Mouse (Mus musculus): ENCODE results near the gene Rnd3.

Gene Rnd3

GRCm38 (mm10) chr2:51148975-51149374 lies at the start of gene Rnd3:
TSS of gene Rnd3 (minus strand) at chr2:51149111.
- DNase-seq (ENCODE audit: low spot score): peak; percentile 94

DNA sequence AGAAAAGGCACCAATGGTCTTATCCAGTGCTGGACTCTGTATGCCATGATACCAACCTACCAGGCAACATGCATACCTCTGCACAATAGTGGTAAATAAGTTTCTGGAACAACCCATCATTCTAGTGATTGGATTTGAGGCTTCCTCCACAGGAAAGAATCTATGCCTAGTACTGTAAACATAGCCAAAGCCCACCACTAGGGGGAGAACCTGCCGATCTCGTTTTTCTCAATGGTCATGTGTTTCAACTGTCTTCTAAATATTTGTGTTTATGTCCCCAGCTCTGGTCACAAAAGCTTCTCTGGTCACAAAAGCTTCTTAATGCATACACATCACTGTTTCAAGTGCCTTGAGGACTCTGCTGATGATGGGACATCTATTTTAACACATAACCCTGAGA lies 43.4 kb upstream of the Rnd3 start:
- DNase-seq (ENCODE audit: low spot score): no peak

DNA sequence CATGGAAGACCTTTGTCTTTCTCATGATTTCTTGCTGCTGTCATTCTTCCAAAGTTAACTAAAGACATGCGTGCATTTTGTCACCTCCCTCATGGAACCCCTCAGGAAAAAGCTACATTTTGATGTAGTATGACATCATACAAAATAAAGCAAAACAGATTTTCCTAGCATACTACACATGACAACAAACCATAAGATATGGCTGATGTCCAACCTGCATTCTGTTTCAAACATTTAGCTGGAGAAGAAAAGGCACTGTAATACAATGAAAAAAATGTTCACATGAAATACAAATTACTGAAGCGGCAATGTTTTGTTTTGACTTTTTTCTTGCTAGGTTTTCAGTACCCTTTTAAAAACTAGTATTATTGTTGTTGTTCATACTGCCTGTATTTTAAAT lies 36.9 kb upstream of the Rnd3 start:
- DNase-seq (ENCODE audit: low spot score): no peak

DNA sequence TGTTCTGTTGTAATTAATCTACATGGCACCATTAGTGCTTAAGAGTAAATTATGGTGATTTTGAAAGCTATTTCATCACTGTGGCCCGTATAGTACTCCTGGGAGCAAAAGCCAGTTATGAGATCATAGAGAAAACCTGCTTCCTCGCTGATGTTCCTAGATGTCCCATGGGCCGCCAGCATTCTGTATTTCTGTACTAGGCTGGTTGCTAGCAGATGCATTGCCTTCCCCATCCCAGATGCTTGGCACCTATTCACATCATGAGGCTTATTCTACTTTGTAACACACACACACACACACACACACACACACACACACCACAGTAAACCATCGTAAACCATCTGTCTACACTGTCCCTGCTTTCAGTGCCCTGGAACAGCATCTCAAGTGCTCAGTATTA lies 34.1 kb upstream of the Rnd3 start:
- DNase-seq (ENCODE audit: low spot score): no peak

- DNase-seq (ENCODE audit: low spot score): no peak
These were observed 32.5 kb upstream of the Rnd3 start for GRCm38 (mm10) chr2:51181376-51181775.

DNA sequence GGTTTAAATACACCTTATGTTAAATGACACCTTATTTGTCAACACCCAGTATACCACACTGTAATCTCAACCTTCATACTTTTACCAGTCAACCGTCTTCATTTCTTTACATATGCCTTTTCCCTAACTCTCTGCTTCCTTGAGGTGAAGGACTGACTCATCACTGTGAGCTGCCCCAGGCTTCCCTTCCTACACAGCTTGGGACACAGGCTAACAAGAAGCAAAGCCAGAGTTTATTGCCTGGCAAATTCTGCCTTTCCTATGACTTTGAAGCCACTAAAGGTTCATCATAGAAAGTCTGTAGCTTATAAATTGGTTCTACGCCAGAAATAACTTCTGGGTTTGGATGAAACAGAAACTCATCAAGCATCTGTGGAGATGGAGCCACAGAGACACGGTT lies 30.2 kb upstream of the Rnd3 start:
- DNase-seq (ENCODE audit: low spot score): no peak

DNA sequence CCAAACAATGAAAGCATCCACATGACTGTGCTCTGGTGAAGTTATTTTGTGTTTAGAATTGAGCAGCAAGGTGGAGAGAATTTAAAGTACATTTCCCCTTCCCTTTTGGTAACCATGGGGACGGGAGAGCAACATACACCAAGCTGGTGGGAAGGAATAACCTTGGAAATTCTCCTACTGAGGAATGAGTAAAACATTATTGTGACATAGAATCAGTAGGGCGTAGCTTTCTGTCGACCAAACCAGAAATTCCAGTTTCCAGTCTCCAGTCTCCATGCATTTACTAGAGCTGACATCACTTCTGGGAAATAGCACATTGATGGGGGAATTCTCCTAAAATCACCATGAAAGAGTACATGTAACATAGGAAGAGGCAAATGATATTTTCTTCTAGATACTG lies 28.7 kb upstream of the Rnd3 start:
- DNase-seq (ENCODE audit: low spot score): no peak

- DNase-seq (ENCODE audit: low spot score): no peak
These were observed 26.4 kb upstream of the Rnd3 start for GRCm38 (mm10) chr2:51175276-51175675.

GRCm38 (mm10) chr2:51161110-51161509 lies 12.2 kb upstream of the Rnd3 start:
- no peak for DNase-seq (ENCODE audit: low spot score)

DNA sequence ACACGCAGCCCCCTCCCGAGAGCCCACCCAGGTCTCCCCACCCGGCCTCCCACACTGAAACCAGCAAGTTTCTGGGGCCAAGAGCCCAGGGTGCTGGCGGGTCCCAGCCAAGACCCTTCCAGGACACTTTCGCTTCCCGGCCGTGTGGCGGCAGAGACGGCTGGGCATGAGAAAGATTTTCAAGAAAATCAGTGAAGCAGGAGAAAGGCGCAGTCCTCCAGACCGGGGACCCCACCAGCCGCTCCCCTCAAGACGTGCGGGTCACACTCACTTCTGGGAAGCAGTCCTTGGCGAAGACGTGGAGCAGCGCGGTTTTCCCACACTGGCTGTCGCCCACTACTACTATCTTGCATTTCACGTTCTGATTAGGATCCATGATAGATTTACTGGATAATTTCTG lies 457 bp downstream of the Rnd3 start:
- peak; percentile 29 for DNase-seq (ENCODE audit: low spot score)

DNA sequence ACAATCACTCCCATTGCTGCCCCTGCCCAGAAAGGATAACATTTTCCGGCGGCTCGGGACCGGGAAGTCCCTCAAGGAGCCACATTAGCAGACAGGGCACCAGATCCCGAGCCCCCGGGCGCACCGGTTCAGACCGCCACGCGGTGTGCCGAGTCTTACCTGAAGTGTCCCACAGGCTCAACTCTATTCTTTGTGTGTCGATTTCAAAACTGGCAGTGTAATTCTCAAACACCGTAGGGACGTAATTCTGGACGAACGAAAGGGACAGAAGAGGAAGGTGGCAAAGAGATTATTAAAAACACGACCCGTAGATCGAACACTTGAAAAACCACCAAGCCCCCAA lies 875 bp downstream of the Rnd3 start:
- no peak for DNase-seq (ENCODE audit: low spot score)

GRCm38 (mm10) chr2:51147318-51148064 lies 1.4 kb downstream of the Rnd3 start:
- peak; percentile 63 for DNase-seq (ENCODE audit: low spot score)

- DNase-seq (ENCODE audit: low spot score): peak; percentile 52
These were observed 2.0 kb downstream of the Rnd3 start for GRCm38 (mm10) chr2:51146871-51147317.

- no peak for DNase-seq (ENCODE audit: low spot score)
These were observed 3.0 kb downstream of the Rnd3 start for GRCm38 (mm10) chr2:51145838-51146470.

GRCm38 (mm10) chr2:51144380-51145120 lies 4.4 kb downstream of the Rnd3 start:
- no peak for DNase-seq (ENCODE audit: low spot score)

- no peak for DNase-seq (ENCODE audit: low spot score)
These were observed 6.5 kb downstream of the Rnd3 start for GRCm38 (mm10) chr2:51142422-51142821.

GRCm38 (mm10) chr2:51141345-51141744 lies 7.6 kb downstream of the Rnd3 start:
- DNase-seq (ENCODE audit: low spot score): no peak

DNA sequence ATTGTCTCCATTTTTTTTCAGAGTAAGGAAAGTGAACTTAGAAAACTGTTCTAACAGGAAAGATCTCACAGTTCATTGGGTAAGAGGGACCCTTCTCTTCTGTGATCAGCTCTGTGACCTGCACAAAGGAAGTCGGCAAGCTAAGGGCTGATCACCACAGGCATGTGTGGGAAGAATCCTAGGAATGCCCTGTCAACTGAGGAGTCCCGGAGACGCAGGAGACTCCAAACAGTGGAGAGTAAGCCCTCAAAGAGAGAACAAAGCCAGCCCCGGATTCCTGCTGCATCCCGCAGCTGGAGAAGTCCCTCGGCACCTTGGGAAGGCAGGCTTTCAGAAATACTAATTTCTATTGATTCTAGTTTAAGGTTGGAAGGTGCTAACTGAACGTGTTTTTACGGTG lies 8.4 kb downstream of the Rnd3 start:
- no peak for DNase-seq (ENCODE audit: low spot score)

- DNase-seq (ENCODE audit: low spot score): no peak
These were observed 8.9 kb downstream of the Rnd3 start for GRCm38 (mm10) chr2:51139912-51140446.

DNA sequence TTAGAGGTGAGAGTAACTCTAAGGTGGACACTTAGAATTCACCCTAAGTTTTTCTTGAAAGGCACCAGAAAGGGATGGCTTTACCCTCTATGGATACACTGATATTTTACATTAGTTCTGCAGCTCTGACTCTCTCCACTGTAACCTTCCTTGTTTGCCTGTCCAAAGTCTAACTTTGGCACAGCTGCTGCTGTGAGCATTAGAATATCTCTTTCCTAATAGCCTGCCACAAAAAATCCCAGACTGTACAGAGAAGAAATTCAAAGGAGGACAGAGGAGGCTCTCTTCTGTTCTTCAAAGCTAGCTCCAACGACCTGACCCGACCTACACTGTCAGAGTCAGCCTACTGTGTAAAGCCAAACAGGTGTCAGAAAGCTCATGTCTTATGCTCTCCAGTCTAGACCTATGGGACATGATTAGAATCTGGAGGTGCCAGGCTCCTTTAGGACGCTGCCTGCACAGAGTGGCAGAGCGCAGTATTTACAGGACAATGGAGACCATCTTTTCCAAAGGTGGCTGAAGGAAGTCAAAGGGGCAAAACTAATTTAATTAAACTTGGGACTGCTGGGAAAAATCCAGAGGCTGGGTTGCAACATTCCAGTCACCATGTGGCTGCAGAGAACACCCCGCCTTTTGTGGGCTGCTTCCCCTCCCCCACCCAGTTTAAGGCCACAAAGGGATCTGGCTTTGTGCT lies 9.5 kb downstream of the Rnd3 start:
- DNase-seq (ENCODE audit: low spot score): no peak

DNA sequence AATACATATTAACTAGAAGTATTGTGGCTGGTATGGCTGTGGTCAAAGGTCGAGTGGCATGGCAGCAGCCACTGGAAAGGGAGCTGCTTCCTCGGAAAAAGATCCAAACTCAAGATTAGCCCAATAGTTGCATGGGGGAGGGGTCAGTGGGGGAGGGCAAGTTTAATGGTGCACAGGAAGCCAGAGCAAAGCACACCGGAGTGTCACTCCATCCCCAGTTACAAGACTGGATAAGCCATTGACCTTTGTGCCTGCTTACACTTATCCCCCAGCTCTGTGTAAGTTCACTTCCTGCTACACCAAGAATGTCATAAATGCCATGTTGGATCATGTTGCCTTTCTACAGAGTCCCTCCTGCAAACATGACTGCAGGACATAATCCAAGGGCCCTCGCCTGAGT lies 11.2 kb downstream of the Rnd3 start:
- DNase-seq (ENCODE audit: low spot score): no peak

DNA sequence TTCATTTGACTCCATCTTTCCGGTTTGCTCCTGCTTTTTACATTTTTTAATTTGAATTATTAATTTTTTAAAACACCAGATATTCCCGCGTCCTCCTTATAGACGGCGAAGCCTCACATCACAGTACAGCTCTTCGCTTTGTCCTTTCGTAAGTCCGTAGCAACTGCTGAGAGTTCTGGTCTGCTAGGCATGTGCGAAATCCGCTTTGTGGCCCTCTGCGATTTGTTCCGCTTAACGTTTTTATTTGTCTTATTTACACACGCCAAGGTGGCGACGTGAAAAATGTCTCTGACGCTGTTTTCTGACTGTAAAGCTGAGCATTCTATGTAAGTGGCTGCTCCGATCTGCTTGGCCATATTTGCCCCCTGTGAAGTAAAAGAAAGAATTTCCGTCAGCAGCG lies 16.7 kb downstream of the Rnd3 start:
- no peak for DNase-seq (ENCODE audit: low spot score)
